Mouse (Mus musculus): ENCODE results near the gene Rabgef1.

The Rabgef1 gene

DNA sequence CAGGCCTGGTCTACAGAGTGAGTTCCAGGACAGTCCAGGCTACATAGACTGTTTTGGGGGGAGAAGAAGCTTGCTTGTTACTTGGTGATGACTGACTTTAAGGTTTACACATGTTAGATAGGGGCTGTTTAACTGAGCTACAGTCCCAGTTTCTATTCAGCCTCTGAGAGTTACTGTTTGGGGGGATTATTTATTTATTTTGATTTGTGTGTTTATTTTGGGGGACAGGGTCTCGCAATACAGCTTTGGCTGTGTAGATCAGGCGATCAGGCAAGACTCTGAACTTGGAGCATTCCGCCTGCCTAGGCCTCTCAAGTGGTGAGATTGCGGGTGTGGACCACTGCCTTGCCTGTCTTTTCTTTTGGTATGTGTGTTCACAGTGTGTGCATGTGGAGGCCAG, 1.4 kb downstream of the Rabgef1 start:
- no peak for DNase-seq

DNA sequence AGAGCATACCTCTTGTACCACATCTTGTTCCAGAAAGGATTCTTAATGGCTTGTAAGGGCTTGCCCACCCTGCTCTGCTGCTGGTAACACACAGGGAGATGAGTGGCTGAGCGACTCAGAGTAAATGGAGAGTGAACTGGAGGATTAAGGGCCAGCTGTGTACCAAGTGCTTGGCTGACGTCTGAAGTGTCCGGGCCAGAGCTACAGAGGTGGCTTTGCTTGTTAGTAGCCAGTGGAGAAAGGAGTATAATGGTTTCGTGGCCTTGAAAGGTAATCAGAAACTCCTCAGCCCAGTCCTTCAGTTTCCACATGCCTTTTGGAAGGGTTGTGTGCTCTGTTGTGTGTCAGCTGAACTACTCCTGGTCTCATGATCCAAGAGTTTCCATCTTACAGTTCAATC, 6.3 kb downstream of the Rabgef1 start:
- DNase-seq, result no peak

DNA sequence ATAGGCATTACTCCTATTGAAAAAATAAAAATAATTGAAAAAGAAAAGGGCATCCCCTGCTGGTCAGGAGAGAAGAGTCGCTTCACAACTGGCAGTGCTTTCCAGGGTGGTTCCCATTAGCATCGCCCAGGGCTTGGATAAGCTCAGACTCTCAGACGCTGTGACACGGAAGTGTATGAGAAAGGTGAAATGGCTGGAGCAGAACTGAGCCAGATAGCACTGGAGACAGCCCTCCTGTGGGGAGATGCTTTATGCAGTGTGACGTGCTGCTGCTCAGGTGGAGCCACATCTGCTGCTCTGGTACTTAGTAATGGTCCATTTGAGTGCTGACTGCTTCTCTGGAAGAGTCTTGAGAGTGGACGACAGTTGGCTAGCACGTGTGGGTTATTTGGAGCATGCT, 8.8 kb downstream of the Rabgef1 start:
- no peak for DNase-seq

DNA sequence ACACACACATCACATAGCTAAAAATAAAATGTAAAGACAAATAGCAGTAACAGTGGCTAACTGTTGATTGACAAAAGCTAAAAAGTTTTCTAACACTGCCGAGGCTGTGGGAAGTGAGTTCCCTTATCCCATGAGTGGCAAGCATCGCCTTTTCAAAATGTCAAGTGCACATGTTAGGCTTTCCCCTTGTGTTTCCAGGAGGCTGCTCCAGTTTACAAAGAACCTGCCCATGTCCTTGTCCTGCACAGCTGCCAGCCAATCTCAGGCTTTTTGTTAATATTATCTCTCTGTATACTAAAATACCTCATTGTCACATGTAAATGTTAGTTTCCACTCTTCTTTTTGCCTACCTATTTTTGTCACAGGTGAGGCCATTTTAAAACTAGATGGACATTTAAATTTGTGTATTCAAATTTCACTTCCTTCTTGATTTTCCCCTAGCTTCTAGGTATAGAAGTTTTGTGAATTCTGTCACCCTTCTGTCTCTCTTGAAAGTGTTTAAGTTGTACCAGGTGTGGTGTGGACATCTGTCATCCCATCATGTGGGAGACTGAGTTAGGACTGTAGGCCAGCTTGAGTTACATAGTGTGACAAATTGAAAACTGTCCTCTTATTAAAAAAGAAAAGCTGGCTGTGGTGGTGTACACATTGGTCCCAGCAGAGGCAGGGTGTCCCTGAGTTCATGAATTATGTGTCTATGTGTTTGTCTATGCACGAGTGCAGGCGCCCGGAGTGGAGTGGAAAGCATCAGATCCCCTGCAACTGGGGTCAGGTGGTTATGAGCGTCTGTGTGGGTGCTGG, 10.3 kb downstream of the Rabgef1 start:
- DNase-seq, result no peak

DNA sequence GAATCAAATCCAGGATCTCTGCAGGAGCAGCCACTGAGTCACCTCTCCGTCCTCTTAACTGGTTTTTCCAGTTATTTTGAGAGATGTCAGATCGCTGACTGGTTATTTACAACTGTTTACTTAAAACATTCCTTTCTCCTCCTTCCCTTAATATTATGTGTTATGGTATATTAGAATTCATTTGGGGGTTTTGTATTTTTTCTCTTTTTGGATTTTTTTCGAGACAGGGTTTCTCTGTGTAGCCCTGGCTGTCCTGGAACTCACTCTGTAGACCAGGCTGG, 10.9 kb downstream of the Rabgef1 start:
- no peak for DNase-seq

DNA sequence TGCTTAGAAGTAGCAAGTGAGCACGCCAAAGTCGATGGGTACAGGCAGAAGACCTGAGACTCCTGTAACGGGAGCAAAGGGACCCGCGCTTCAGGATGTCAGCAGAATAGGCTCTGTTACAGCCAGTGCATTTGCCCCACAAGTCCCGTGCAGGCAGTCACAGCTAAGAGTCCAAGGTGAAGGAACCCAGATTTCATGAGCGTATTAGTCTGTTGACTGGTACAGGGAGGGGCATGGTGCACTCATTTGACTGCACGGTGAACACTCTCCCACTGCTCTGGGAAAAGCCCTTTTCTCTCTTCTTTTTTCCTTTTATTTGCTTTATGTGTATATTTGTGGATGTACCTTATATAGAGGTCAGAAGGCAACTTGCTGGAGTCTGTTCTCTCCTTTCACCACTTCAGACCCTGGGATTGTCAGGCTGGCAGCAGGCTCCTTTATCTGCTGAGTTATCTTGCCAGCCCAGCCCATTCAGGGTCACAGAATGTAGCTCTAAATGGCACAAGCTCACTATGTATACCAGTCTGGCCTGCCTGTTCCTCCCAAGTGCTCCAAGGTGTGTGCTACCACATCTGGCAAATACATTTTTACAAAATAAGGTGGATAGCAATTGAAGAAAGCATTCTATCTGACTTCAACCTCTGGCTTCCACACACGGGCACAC, 12.7 kb downstream of the Rabgef1 start:
- DNase-seq, result no peak

DNA sequence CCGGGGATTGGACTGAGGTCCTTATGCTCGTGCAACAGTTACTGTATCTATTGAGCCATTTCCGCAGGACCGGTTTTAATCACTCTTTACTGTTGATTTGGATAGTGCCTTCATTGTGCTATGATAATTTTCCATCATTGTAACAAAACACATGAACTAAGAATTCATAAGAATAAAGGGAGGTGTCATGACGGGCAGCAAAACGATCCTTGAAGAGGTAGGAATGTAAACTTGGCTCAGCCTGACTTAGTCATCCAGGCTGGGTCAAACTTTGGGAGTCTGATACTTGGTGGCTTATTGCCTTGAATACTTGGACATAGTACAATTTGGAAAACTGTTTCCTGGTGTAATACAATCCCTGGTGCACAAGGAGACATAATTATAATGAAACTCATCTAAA, 13.7 kb downstream of the Rabgef1 start:
- DNase-seq, result no peak

DNA sequence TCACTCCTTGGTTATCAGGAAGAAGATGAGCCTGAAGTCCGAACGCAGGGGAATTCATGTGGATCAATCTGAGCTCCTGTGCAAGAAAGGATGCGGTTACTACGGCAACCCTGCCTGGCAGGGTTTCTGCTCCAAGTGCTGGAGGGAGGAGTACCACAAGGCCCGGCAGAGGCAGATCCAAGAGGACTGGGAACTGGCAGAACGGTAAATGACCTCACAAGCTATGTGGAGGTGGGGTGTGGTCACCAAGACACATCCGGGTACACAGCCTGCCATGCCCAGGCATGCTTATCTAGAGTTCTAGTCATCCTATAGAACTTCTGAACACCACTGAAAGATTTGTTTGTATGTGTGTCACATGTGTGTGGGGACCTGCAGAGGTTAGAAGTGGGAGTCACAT, 15.8 kb downstream of the Rabgef1 start:
- DNase-seq, result no peak

DNA sequence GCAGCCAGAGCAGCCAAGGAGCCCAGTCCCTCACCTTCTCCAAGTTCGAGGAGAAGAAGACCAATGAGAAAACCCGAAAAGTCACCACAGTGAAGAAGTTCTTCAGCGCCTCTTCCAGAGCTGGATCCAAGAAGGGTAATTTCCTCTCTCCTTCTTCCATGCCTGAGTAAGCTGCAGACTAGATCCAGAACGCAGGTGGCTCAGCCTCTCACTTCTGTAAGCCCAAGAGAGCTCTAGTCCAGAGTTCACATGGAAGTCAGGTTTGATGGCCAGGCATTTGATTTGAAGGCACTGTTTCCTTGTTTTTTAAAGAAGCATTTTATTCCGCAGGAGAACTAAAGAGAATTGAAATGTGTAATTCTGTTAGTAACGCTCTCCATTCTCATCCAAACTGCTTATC, 19.3 kb downstream of the Rabgef1 start:
- no peak for DNase-seq

DNA sequence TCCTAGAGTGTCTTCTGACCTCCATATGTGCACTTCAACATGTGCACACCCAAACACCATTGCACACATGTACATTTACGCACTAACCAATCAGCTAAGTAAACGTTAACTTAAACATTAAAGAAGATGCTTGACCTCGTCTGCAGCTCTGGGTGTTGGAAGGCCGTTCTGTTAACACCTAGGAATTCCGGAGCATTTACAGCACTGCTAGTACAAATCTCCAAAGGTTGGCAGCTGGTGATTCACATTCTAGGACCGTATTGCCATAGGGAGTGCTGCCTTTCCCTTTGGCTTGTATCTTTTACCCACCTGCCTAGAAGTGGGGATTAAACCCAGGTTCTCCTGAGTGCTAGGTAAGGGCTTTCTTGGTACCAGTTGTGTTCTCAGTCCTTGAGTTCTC, 20.3 kb downstream of the Rabgef1 start:
- DNase-seq, result no peak

DNA sequence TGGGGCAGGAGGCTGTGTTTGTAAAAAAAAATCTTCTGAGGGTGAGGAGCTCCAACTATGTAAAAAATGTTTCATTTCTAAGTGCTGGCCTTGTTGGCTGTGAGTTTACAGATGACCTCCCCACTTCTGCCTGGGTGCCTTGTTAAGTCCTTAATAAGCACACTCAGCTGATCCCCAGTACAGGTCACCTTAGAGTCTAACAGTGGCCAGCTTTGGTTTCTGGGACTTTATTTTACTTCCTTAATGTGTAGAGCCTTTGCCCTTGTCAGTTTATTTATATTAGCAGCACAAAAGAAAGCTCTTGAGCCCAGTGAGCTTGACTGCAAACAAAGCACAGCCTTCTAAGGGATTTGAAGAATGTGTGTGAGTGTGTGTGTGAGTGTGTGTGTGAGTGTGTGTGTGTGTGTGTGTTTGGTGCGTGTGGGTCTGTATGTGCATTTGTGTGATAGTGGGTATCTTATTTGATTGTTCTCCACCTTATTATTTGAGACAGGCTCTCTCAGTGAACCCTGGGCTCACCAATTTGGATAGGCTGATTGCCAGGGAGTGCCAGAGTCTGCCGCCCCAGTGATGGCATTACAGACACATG, 20.9 kb downstream of the Rabgef1 start:
- DNase-seq, result no peak

DNA sequence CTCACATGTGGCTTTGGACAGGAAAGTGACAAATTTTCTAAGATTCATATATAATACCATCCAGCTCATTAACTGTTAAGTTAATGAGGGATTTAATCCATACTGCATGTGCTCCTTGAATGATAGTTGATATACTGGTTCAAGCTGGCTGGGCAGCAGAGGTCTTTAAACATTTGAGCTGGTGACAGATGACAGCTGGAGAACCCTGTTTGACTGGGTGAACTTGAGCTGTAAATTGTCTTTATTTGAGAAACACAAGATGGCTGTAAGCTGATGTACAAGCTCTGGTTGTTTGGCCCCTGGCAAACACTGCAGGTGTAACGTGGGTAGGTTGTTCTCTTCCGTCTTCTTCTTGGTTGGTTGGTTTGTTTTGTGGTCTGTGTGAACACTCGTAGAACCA, 22.2 kb downstream of the Rabgef1 start:
- DNase-seq, result no peak

DNA sequence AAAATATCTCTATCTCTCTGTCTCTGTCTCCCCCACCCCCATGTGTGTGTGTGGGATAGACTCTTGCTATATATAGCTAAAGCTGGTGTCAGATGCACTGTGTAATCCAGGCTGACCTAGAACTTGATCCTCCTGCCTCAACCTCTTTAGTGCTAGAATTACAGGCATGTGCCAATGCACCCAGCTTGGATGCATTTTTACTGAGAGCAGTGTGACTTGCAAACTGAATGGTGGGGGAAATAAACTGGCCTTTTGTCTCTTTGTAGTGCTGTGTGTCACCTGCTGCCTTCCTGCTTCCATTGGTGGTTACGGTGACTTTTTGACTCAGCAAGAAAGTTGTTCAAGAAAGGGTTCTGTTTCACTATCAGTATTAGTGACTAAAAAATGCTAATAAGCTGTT, 24.7 kb downstream of the Rabgef1 start:
- no peak for DNase-seq

DNA sequence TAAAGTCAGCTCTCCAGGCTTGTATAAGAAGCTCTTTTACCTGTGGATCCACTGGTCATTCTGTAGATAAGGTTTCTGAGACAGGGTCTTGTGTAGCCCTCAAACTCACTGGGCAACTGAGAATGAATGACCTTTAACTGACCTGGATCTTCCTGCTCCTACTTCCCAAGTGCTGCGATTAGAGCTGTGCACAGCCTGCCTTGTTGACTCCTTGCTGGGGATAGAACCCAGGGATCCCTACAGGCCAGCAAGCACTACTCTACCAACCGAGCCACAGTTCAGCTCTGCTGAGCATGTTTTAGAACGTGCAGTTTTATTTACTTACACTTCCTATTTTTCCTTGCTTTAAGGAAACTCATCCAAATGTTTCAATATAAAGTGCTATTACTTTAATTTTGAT, 25.9 kb downstream of the Rabgef1 start:
- no peak for DNase-seq

DNA sequence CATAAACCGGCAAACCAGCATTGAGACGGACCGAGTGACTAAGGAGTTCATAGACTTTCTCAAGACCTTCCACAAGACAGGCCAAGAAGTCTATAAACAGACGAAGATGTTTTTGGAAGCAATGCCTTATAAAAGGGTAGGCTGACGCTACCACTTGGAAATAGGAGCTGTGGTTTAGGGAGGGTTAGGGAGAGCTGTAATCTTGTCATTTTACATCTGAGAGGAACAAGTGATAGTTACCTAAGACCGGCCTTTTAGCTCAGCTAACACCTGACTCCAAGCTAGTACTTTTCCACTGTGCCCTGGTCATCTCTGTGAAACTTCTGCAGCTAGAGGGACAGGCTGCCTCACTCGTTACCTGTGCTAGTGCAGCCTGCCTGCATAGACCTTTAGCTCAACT, 26.4 kb downstream of the Rabgef1 start:
- no peak for DNase-seq

DNA sequence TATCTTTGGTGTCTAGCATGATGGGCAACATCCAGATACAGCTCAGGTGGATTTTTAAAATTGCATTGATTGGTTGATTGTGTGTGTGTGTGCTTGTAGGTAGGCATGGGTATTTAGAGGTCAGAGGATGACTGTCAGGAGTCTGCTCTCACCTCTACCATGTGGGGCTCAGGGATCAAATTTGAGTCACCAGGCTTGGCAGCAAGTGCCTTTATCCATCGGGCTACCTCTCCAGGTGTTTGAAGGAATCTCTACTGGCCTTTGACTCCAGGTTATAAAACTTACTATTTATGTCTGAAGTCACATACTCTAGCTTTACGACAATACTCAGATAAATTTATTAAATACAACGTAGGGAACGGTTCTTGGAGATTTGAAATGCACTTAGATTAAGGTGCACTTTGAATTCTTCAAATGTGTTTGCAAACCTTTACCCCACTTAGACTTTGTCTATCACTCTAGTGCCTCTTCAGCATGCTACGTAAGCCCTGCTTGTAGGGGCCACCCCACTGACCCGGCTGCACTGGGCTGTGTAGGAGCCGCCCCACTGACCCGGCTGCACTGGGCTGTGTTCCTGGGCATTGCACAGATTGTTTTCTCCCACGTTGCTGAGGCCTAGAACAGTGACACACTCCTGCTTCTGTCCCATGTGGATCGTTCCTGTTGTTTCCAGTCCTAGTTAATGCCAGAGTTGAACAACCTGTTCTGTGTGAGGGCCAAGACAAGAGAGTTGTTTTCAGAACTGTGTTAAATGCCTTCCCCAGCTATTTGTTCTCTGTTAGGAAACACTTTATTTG, 28.8 kb downstream of the Rabgef1 start:
- peak; percentile 77 for DNase-seq

DNA sequence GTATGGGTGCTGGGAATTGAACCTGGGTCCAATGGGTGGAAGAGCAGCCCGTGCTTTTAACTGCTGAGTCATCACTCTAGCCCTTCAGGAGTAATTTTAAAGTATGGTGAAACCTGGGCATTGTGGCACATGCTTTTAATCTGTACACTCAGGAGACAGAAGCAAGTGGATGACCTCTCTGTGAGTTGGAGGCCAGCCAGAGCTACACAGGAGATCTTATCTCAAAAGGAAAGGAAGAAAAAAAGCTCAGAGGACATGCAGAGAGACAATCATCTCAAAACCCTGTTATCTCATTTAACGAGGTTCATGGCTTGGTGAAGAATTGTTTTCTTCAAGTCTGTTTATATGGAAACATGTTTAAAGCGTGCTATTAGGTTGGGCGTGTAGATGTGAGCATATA, 32.4 kb downstream of the Rabgef1 start:
- no peak for DNase-seq

DNA sequence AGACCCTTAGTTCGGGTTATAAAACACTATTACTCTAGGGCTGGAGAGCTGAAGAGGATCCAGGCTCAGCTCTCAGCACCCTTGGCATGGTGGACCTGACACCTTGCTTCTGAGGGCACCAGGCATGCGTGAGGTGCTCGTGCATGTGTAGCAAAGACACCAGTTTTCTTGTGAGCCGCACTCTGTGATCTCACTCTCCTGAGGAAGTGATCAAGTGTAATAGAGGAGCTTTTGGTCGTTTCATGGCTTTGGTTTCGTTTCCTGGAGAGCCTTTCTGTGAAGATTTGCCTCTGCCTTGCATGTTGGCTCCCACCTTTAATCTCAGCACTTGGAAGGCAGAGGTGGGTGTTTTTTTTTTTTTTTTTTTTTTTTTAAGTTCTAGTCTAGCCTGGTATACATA, 33.0 kb downstream of the Rabgef1 start:
- DNase-seq, result no peak

DNA sequence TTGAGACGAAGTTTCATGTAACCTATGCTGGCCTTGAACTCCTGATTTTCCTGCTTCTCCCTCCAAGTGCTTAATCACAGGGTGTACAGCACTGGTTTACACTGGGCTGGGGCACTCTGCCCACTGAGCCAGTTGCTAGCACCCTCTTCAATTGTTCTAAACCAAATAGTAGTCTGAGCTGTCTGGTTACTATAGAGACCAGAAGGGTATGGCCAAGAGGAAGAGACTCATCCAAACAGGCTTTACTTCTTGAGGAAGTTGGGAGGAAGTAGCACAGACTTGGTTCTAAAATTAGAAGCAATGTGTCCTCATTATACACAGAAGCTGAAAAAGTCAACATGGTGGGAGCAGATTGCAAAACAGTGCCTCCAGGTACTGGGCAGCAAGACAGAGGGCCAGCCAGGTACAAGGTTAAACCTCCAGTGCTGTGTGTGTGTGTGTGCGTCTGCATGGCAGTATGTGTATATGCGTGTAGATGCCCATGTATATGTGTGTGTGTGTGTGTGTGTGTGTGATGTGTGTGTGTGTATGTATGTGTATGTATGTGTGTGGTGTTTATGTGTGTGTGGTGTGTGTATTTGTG, 33.9 kb downstream of the Rabgef1 start:
- no peak for DNase-seq

DNA sequence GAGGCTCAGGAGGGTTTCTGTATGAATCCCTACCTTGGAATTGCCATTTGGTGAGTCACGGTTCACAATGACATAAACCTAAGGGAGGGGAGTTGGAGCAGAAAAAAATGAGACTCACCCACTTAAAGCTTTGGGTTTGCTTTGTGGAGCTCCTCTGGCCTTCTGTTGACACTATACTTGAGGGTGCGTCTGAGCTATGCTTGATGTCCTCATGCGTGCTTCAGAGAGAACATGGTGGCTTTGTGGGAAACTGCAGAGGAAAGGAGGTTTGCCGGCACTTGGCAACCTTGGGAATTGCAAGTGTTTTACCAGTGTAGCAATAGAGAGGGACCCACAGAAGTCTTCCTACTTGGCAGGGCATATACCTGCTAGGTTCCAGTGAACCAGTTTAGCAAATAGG, 35.7 kb downstream of the Rabgef1 start:
- no peak for DNase-seq

DNA sequence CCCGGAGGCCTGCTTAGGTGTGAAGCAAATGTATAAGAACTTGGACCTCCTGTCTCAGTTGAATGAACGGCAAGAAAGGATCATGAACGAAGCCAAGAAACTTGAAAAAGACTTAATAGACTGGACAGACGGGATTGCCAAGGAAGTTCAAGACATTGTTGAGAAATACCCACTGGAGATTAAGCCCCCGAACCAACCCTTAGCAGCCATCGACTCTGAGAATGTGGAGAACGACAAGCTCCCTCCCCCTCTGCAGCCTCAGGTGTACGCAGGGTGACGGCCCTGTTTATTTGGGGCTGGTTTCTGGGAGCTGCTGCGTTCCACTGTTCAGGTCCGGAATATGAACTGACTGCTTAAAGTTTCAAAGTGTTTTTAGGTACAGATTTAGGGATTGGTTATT, 41.4 kb downstream of the Rabgef1 start:
- DNase-seq, result no peak

DNA sequence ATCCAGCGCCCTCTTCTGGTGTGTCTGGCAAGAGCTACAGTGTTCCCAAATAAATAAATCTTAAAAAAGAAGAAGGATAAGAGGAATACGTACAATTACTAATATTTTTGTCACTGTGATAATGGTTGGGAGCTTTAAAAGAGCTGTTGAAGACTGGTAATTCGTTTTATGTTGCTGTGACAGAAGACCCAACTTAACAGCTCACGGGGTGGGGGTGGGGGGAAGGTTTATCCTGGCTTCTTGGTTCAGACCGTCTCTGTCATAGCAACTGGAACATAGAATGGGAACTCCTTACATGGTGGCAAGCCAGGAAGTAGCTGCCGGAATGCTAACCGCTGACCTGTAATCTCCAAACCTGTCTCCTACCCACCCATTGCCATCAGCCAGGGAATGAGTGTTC, 45.2 kb downstream of the Rabgef1 start, which contains the start of gene Tmem248:
Gene Tmem248 (plus strand): TSS at position 301 of the 400 bp plus-strand sequence.
- DNase-seq, result no peak

DNA sequence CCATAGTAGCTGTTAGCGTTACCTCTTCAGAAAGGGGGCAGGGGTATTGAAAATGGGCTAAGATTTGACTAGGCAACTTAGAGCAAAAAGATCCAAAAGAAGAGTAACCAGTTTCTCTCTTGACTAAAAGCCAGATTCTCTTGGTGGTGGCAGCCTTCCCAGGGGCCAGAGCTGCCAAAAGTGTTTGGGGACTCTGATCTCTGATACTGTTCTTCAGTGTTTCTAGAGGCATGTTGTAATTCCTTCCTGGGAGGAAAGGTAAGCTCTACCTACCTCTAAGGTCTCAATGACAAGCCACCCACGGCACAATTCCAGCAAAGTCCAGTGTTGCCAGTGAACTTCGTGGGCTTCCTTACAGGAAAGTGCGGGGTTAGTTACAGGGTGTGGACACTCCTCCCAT, 45.8 kb downstream of the Rabgef1 start:
- no peak for DNase-seq
